Mouse (Mus musculus) limb, embryonic 14.5 days (tissue): Measurements from ENCODE around the gene Begain. TPM values are rescaled to one million over a fixed set of nuclear protein-coding genes. Genes with fewer than 3 reads are reported as not detected.

ENCODE experiments used
- ATAC-seq: fragments of 200-750 bp; cut with Nextera tagmentation; 2 replicates; pipeline ENCODE4 v1.8.0; 2017; ENCODE audit warnings: low read depth, moderate number of reproducible peaks, moderate TSS enrichment; ENCODE audit not compliant: low FRiP score
- DNase-seq: peaks from one replicate; pipeline ENCODE4 v3.0.0-alpha.2; 2015; ENCODE audit warnings: low spot score
- H3K27ac ChIP-seq: fragments of 300-500 bp; sonication (generic); replicated peaks from 2 replicates; pipeline ENCODE4 v1.5.1; 2014; ENCODE audit warnings: low read depth, mild to moderate bottlenecking, low read length, moderate library complexity, mixed read lengths
- H3K27me3 ChIP-seq: fragments of 300-500 bp; sonication (generic); 2 replicates; pipeline ENCODE4 v1.6.1; 2014; ENCODE audit warnings: low read length, mixed read lengths; ENCODE audit not compliant: control insufficient read depth, insufficient read depth
- H3K36me3 ChIP-seq: fragments of 300-500 bp; sonication (generic); 2 replicates; pipeline ENCODE4 v1.6.1; 2014; ENCODE audit warnings: mild to moderate bottlenecking, low read length, moderate library complexity, mixed read lengths; ENCODE audit not compliant: control insufficient read depth, insufficient read depth
- H3K4me1 ChIP-seq: fragments of 300-500 bp; sonication (generic); 2 replicates; pipeline ENCODE4 v1.6.1; 2014; ENCODE audit warnings: antibody characterized with exemption, low read length, mixed read lengths; ENCODE audit not compliant: control insufficient read depth, insufficient read depth
- H3K4me2 ChIP-seq: fragments of 300-500 bp; sonication (generic); replicated peaks from 2 replicates; pipeline ENCODE4 v1.6.1; 2014; ENCODE audit warnings: low read depth, mild to moderate bottlenecking, low read length, moderate library complexity; ENCODE audit not compliant: severe bottlenecking
- H3K4me3 ChIP-seq: fragments of 300-500 bp; sonication (generic); replicated peaks from 2 replicates; pipeline ENCODE4 v1.5.1; 2014; ENCODE audit warnings: low read length
- H3K9ac ChIP-seq: fragments of 300-500 bp; sonication (generic); 2 replicates; pipeline ENCODE4 v1.6.1; 2014; ENCODE audit warnings: mild to moderate bottlenecking, low read depth, low read length, moderate library complexity; ENCODE audit not compliant: severe bottlenecking
- H3K9me3 ChIP-seq: fragments of 300-500 bp; sonication (generic); 2 replicates; pipeline ENCODE4 v1.6.1; 2016; ENCODE audit warnings: low read length; ENCODE audit not compliant: control insufficient read depth
- POLR2A ChIP-seq: fragments of 200-500 bp; IDR thresholded peaks from 2 replicates; pipeline ENCODE4 v1.8.0; 2012; ENCODE audit warnings: inconsistent platforms, mild to moderate bottlenecking, moderate library complexity, borderline replicate concordance; ENCODE audit not compliant: insufficient read depth, insufficient read length; ENCODE audit errors: extremely low read depth
- WGBS: fragments of 180-500 bp; shearing (Covaris S2); extraction: QIAGEN DNeasy Blood & Tissue Kit; methylation state at CpG from one replicate; pipeline ENCODE4 v1.1.7; 2014; 5-methylcytosine and 5-hydroxymethylcytosine counted together
- polyA plus RNA-seq, 2 experiments: library from polyadenylated mRNA; depleted of rRNA in 1 of 2; stranded (reverse) in 1 of 2; unstranded in 1 of 2; fragments of >200 nt; fragmentation: Nextera tagmentation in 1 of 2; extraction: Ambion mirVana in 1 of 2; gene quantifications; 2 replicates each; pipeline versions ENCODE4 v1.2.1 to v1.2.3; 2012 to 2014

The Begain gene
- polyA plus RNA-seq, 2 experiments: 16.5 to 45.0 TPM

- DNase-seq (peak; percentile 77), ATAC-seq (peak; percentile 72; the same call in 1 of the 2 replicates)
- WGBS: 2% methylated on average over 19 of the region's 19 CpGs
- Histone ChIP-seq H3K27ac (no peak overlapping the region), H3K9me3 (no peaks in the 10 kb centered on the region), H3K36me3 (no peaks in the 10 kb centered on the region), H3K4me3 (peak overlapping the region; percentile 17; the same call in 1 of the 2 replicates), H3K4me1 (no peaks in the 10 kb centered on the region), H3K9ac (no peak overlapping the region), H3K27me3 (no peaks in the 10 kb centered on the region), H3K4me2 (peak overlapping the region; percentile 48)
- TF ChIP-seq POLR2A: no peak
Observed at GRCm38 (mm10) chr12:108994436-108995031, 73.5 kb downstream of the Begain start.

- no peaks in the 10 kb centered on the region for H3K36me3 ChIP-seq
- ATAC-seq (no peak), DNase-seq (no peak)
- H3K9ac ChIP-seq: no peak overlapping the region
- no peak overlapping the region for H3K4me2 ChIP-seq
- H3K27me3 ChIP-seq: no peaks in the 10 kb centered on the region
- no peak overlapping the region for H3K27ac ChIP-seq
- TF ChIP-seq POLR2A: no peak
- H3K4me3 ChIP-seq: no peak overlapping the region
- H3K9me3 ChIP-seq: no peaks in the 10 kb centered on the region
- WGBS: 59% methylated on average over 2 of the region's 2 CpGs
- no peaks in the 10 kb centered on the region for H3K4me1 ChIP-seq
Observed at GRCm38 (mm10) chr12:108993046-108993445, 75.0 kb downstream of the Begain start.

GRCm38 (mm10) chr12:108990425-108990824 is 77.6 kb downstream of the Begain start:
- 43% methylated on average over 9 of the region's 9 CpGs for WGBS
- DNase-seq: no peak
- H3K27me3 ChIP-seq: no peaks in the 10 kb centered on the region
- H3K27ac ChIP-seq: no peak overlapping the region
- H3K9ac ChIP-seq: no peak overlapping the region
- ATAC-seq: no peak
- H3K9me3 ChIP-seq: no peaks in the 10 kb centered on the region
- H3K4me2 ChIP-seq: no peak overlapping the region
- H3K4me1 ChIP-seq: no peaks in the 10 kb centered on the region
- TF ChIP-seq POLR2A: no peak
- no peak overlapping the region for H3K4me3 ChIP-seq
- H3K36me3 ChIP-seq: no peaks in the 10 kb centered on the region

GRCm38 (mm10) chr12:108987448-108987847 is 80.6 kb downstream of the Begain start:
- no peak for TF ChIP-seq POLR2A
- no peak overlapping the region for H3K4me3 ChIP-seq
- no peak overlapping the region for H3K4me2 ChIP-seq
- H3K36me3 ChIP-seq: no peaks in the 10 kb centered on the region
- H3K9ac ChIP-seq: no peak overlapping the region
- no peaks in the 10 kb centered on the region for H3K4me1 ChIP-seq
- ATAC-seq: no peak
- 43% methylated on average over 9 of the region's 9 CpGs for WGBS
- H3K9me3 ChIP-seq: no peaks in the 10 kb centered on the region
- no peaks in the 10 kb centered on the region for H3K27me3 ChIP-seq
- no peak for DNase-seq
- H3K27ac ChIP-seq: no peak overlapping the region

GRCm38 (mm10) chr12:108985025-108985424 is 83.0 kb downstream of the Begain start:
- Histone ChIP-seq H3K4me3 (no peak overlapping the region), H3K36me3 (no peaks in the 10 kb centered on the region), H3K9ac (no peak overlapping the region), H3K27ac (no peak overlapping the region), H3K4me2 (no peak overlapping the region), H3K4me1 (no peaks in the 10 kb centered on the region), H3K9me3 (no peaks in the 10 kb centered on the region), H3K27me3 (no peaks in the 10 kb centered on the region)
- no peak for TF ChIP-seq POLR2A
- WGBS: 66% methylated on average over 6 of the region's 6 CpGs
- DNase-seq (no peak), ATAC-seq (no peak)
